Mouse (Mus musculus) G1E (cell line): Measurements from ENCODE around the gene Rnf216. TPM values are rescaled to one million over a fixed set of nuclear protein-coding genes. Genes with fewer than 3 reads are reported as not detected.

ENCODE experiments used
- ATAC-seq: 2 replicates; pipeline ENCODE4 v1.8.0; 2016; ENCODE audit warnings: mild to moderate bottlenecking; ENCODE audit not compliant: insufficient number of reproducible peaks, poor library complexity, low FRiP score, severe bottlenecking; ENCODE audit errors: extremely low read depth
- DNase-seq: peaks from one replicate; pipeline ENCODE4 v3.0.0; 2012; ENCODE audit warnings: low spot score
- H3K27me3 ChIP-seq: 2 replicates; pipeline ENCODE4 v1.6.1; 2012; ENCODE audit warnings: mild to moderate bottlenecking, low read length, inconsistent platforms; ENCODE audit not compliant: insufficient read depth
- H3K36me3 ChIP-seq: replicated peaks from 2 replicates; pipeline ENCODE3; 2012; ENCODE audit warnings: mild to moderate bottlenecking, inconsistent platforms
- H3K4me1 ChIP-seq: 2 replicates; pipeline ENCODE4 v1.6.1; 2012; ENCODE audit warnings: low read depth, low read length, inconsistent platforms, mixed read lengths; ENCODE audit not compliant: insufficient read depth
- H3K4me3 ChIP-seq: 2 replicates; pipeline ENCODE4 v1.5.1; 2012; ENCODE audit warnings: low read depth, mild to moderate bottlenecking, inconsistent platforms, low read length, moderate library complexity, mixed read lengths
- H3K9me3 ChIP-seq: replicated peaks from 2 replicates; pipeline ENCODE4 v1.6.1; 2012; ENCODE audit warnings: inconsistent platforms
- CTCF ChIP-seq: IDR thresholded peaks from 2 replicates; pipeline ENCODE4 v1.5.1; 2012; ENCODE audit warnings: low read depth, low read length, inconsistent platforms, mixed read lengths
- GATA1 ChIP-seq: IDR thresholded peaks from 2 replicates; pipeline ENCODE4 v1.6.1; 2012; ENCODE audit warnings: borderline replicate concordance, low read length, inconsistent platforms, mixed read lengths
- GATA2 ChIP-seq: IDR thresholded peaks from 2 replicates; pipeline ENCODE4 v1.6.1; 2012; ENCODE audit warnings: low read depth, low read length, inconsistent platforms, borderline replicate concordance
- POLR2AphosphoS5 ChIP-seq: IDR thresholded peaks from 2 replicates; pipeline ENCODE4 v1.6.1; 2012; ENCODE audit warnings: low read depth, low read length, inconsistent platforms; ENCODE audit not compliant: insufficient replicate concordance
- TAL1 ChIP-seq: conservative IDR thresholded peaks from 2 replicates; pipeline ENCODE4 v1.6.1; 2012; ENCODE audit warnings: low read depth, low read length, inconsistent platforms, mixed read lengths
- polyA plus RNA-seq: library from polyadenylated mRNA; stranded (reverse); fragments of >175 nt; gene quantifications from 2 replicates; pipeline ENCODE4 v1.2.3, GENCODE M21; 2012
- total RNA-seq, 2 experiments: library from RNA; stranded (forward) in 1 of 2; stranded (reverse) in 1 of 2; fragments of 200-1000 nt in 1 of 2; fragments of >200 nt in 1 of 2; fragmentation: Nextera tagmentation in 1 of 2; gene quantifications; 2 replicates each; pipeline ENCODE4 v1.2.3; 2014 to 2017

Rnf216 gene
- total and polyA plus RNA-seq, 3 experiments: 35.5 to 89.5 (median 54.9) TPM

GRCm38 (mm10) chr5:143106842-143107241, 6.0 kb downstream of the Rnf216 start:
- no peak for TF ChIP-seq GATA1
- no peak for TF ChIP-seq POLR2AphosphoS5
- no peak for TF ChIP-seq CTCF
- no peak for TF ChIP-seq GATA2
- TF ChIP-seq TAL1: no peak
- peaks cover 50% of the 10 kb centered on the region for H3K36me3 ChIP-seq
- DNase-seq (no peak), ATAC-seq (no peak)
- no peak overlapping the region for H3K4me3 ChIP-seq
- H3K9me3 ChIP-seq: no peaks in the 10 kb centered on the region
- H3K27me3 ChIP-seq: no peaks in the 10 kb centered on the region
- H3K4me1 ChIP-seq: peaks cover 56% of the 10 kb centered on the region

- H3K9me3 ChIP-seq: no peaks in the 10 kb centered on the region
- no peak for DNase-seq
- H3K36me3 ChIP-seq: peaks cover 39% of the 10 kb centered on the region
- H3K27me3 ChIP-seq: no peaks in the 10 kb centered on the region
- no peak overlapping the region for H3K4me3 ChIP-seq
- TF ChIP-seq CTCF: no peak
- TF ChIP-seq GATA1: no peak
- no peak for TF ChIP-seq POLR2AphosphoS5
- no peak for TF ChIP-seq GATA2
- TF ChIP-seq TAL1: no peak
- ATAC-seq: no peak
- H3K4me1 ChIP-seq: peaks cover 43% of the 10 kb centered on the region
Observed at GRCm38 (mm10) chr5:143103231-143103630, 9.6 kb downstream of the Rnf216 start.

- no peak for ATAC-seq
- no peaks in the 10 kb centered on the region for H3K9me3 ChIP-seq
- TF ChIP-seq POLR2AphosphoS5 (no peak), GATA1 (no peak), CTCF (no peak), GATA2 (no peak)
- H3K27me3 ChIP-seq: no peaks in the 10 kb centered on the region
- H3K36me3 ChIP-seq: peaks cover 36% of the 10 kb centered on the region
- no peak overlapping the region for H3K4me3 ChIP-seq
- peaks cover 33% of the 10 kb centered on the region for H3K4me1 ChIP-seq
- no peak for DNase-seq
Observed at GRCm38 (mm10) chr5:143101626-143102025, 11.2 kb downstream of the Rnf216 start.

- no peaks in the 10 kb centered on the region for H3K27me3 ChIP-seq
- H3K4me3 ChIP-seq: no peak overlapping the region
- TF ChIP-seq CTCF (no peak), POLR2AphosphoS5 (no peak)
- DNase-seq (no peak), ATAC-seq (no peak)
- peaks cover 64% of the 10 kb centered on the region for H3K36me3 ChIP-seq
- no peaks in the 10 kb centered on the region for H3K9me3 ChIP-seq
- peaks cover 18% of the 10 kb centered on the region; the same call in 1 of the 2 replicates for H3K4me1 ChIP-seq
Observed at GRCm38 (mm10) chr5:143095256-143095655, 17.5 kb downstream of the Rnf216 start.

- H3K9me3 ChIP-seq: no peaks in the 10 kb centered on the region
- TF ChIP-seq GATA2 (no peak), TAL1 (no peak), CTCF (no peak), POLR2AphosphoS5 (no peak), GATA1 (no peak)
- DNase-seq (no peak), ATAC-seq (no peak)
- H3K4me3 ChIP-seq: no peak overlapping the region; the same call in 1 of the 2 replicates
- H3K27me3 ChIP-seq: no peaks in the 10 kb centered on the region
- H3K36me3 ChIP-seq: peaks cover 81% of the 10 kb centered on the region
- peaks cover 13% of the 10 kb centered on the region; the same call in 1 of the 2 replicates for H3K4me1 ChIP-seq
Observed at GRCm38 (mm10) chr5:143092891-143093290, 19.9 kb downstream of the Rnf216 start.

- Histone ChIP-seq H3K4me1 (0 out of 2 replicates have a peak, but pooled peaks cover 2% of the 10 kb centered on the region), H3K4me3 (no peak overlapping the region), H3K9me3 (no peaks in the 10 kb centered on the region), H3K27me3 (no peaks in the 10 kb centered on the region), H3K36me3 (peaks cover 94% of the 10 kb centered on the region)
- no peak for DNase-seq
- no peak for ATAC-seq
- TF ChIP-seq CTCF (peak; percentile 71), TAL1 (no peak)
Observed at GRCm38 (mm10) chr5:143084898-143085297, 27.9 kb downstream of the Rnf216 start.

GRCm38 (mm10) chr5:143079806-143080205, 33.0 kb downstream of the Rnf216 start:
- H3K4me1 ChIP-seq: peaks cover 28% of the 10 kb centered on the region

More at GRCm38 (mm10) chr5:143079806-143080205, 33.0 kb downstream of the Rnf216 start:
- TF ChIP-seq CTCF (no peak), POLR2AphosphoS5 (no peak), GATA2 (no peak), TAL1 (no peak), GATA1 (no peak)
- ATAC-seq (no peak), DNase-seq (no peak)
- Histone ChIP-seq H3K36me3 (peaks cover 85% of the 10 kb centered on the region), H3K4me3 (no peak overlapping the region), H3K9me3 (no peaks in the 10 kb centered on the region), H3K27me3 (no peaks in the 10 kb centered on the region)
